Mouse (Mus musculus): ENCODE results near the gene Zfp990. TPM values are rescaled to one million over a fixed set of nuclear protein-coding genes. Genes with fewer than 3 reads are reported as not detected.
"Not testable (repeated sequence)": the region's sequence is repeated elsewhere in the genome, so short reads cannot be mapped to it uniquely, and the experiment has no call there.

Zfp990 gene
- total RNA-seq (2021) = 1 to 10 TPM in 1 of 2 experiments, under 1 TPM in 1; 0.86 to 1.2 TPM
- long read RNA-seq, experiment 1 = 0 reads
- long read RNA-seq, experiment 2 = 0 reads

GRCm38 (mm10) chr4:145510459-145510858 is at the start of gene Zfp990:
Gene Zfp990 (plus strand): TSS chr4:145510759.
- DNase-seq = not testable (repeated sequence)

GRCm38 (mm10) chr4:145463553-145464253 is 46.9 kb upstream of the Zfp990 start:
- peak in 1 of 2 experiments; percentile 12 for DNase-seq

GRCm38 (mm10) chr4:145478128-145478527 is 32.4 kb upstream of the Zfp990 start:
- DNase-seq = no peak

GRCm38 (mm10) chr4:145480699-145481098 is 29.9 kb upstream of the Zfp990 start:
- not testable (repeated sequence) for DNase-seq

- no peak for DNase-seq
Observed at GRCm38 (mm10) chr4:145489396-145489795, 21.2 kb upstream of the Zfp990 start.

GRCm38 (mm10) chr4:145492132-145492531 is 18.4 kb upstream of the Zfp990 start:
- DNase-seq = no peak

- not testable (repeated sequence) for DNase-seq
Observed at GRCm38 (mm10) chr4:145493316-145493715, 17.2 kb upstream of the Zfp990 start.

- DNase-seq = not testable (repeated sequence)
Observed at GRCm38 (mm10) chr4:145514637-145515036, 4.1 kb downstream of the Zfp990 start.

GRCm38 (mm10) chr4:145515776-145516565 is 5.4 kb downstream of the Zfp990 start:
- DNase-seq = not testable (repeated sequence)

GRCm38 (mm10) chr4:145517391-145517790 is 6.8 kb downstream of the Zfp990 start:
- DNase-seq = not testable (repeated sequence)

- not testable (repeated sequence) for DNase-seq
Observed at GRCm38 (mm10) chr4:145543861-145544260, 33.3 kb downstream of the Zfp990 start.

GRCm38 (mm10) chr4:145545106-145545505 is 34.5 kb downstream of the Zfp990 start:
- not testable (repeated sequence) for DNase-seq

- not testable (repeated sequence) for DNase-seq
Observed at GRCm38 (mm10) chr4:145545734-145546349, 35.3 kb downstream of the Zfp990 start.

GRCm38 (mm10) chr4:145546477-145546876 is 35.9 kb downstream of the Zfp990 start:
- not testable (repeated sequence) for DNase-seq

- no peak for DNase-seq
Observed at GRCm38 (mm10) chr4:145556680-145557079, 46.1 kb downstream of the Zfp990 start.

GRCm38 (mm10) chr4:145559505-145560099 is 49.0 kb downstream of the Zfp990 start:
- DNase-seq = no peak

- no peak for DNase-seq
Observed at GRCm38 (mm10) chr4:145564111-145564821, 53.7 kb downstream of the Zfp990 start.

GRCm38 (mm10) chr4:145570461-145570860 is 59.9 kb downstream of the Zfp990 start:
- DNase-seq = peak; percentile 22 to 37

GRCm38 (mm10) chr4:145576623-145577022 is 66.1 kb downstream of the Zfp990 start:
- DNase-seq = not testable (repeated sequence)

GRCm38 (mm10) chr4:145580333-145580732 is 69.8 kb downstream of the Zfp990 start:
- DNase-seq = not testable (repeated sequence)

GRCm38 (mm10) chr4:145585078-145585477 is 74.5 kb downstream of the Zfp990 start, which contains the start of gene Gm13212:
Gene Gm13212 (plus strand): TSS chr4:145585166.
- DNase-seq = peak; percentile 10 to 17

All from adrenal gland, postnatal 36 days (tissue).